Mouse (Mus musculus) olfactory bulb, adult 2 months (tissue): ENCODE results near the gene U2surp.

Experiments used
- CTCF ChIP-seq: fragments of 200-500 bp; IDR thresholded peaks from 2 replicates; pipeline ENCODE4 v1.5.1; 2012; ENCODE audit warnings: low read depth, mild to moderate bottlenecking, low read length, moderate library complexity; ENCODE audit not compliant: insufficient read depth
- POLR2A ChIP-seq: fragments of 200-500 bp; IDR thresholded peaks from 2 replicates; pipeline ENCODE4 v1.6.1; 2012; ENCODE audit warnings: mild to moderate bottlenecking, low read depth, low read length, moderate library complexity; ENCODE audit not compliant: insufficient read depth

GRCm38 (mm10) chr9:95552175-95552705 lies 40.4 kb upstream of the U2surp start:
- TF ChIP-seq POLR2A = no peak
- TF ChIP-seq CTCF = no peak
